Mouse (Mus musculus) heart, embryonic 14.5 days (tissue): ENCODE measurements around the gene Entpd6. TPM values are rescaled to one million over a fixed set of nuclear protein-coding genes. Genes with fewer than 3 reads are reported as not detected.

Experiments used
- ATAC-seq: fragments of 200-750 bp; cut with Nextera tagmentation; 2 replicates; pipeline ENCODE4 v1.8.0; 2017; ENCODE audit warnings: low read depth, moderate TSS enrichment; ENCODE audit not compliant: insufficient number of reproducible peaks, insufficient read depth, low FRiP score
- H3K27ac ChIP-seq, 2 experiments: fragments of 200-500 bp in 1 of 2; fragments of 300-500 bp in 1 of 2; sonication (generic) in 1 of 2; replicated peaks in 1 of 2; 2 replicates each; pipeline ENCODE4 v1.5.1; 2012 to 2014; ENCODE audit warnings: low read depth in 2 of 2, low read length in 2 of 2, control low read depth in 1 of 2, mild to moderate bottlenecking in 1 of 2, mixed read lengths in 1 of 2; ENCODE audit not compliant: control insufficient read depth in 1 of 2, insufficient read depth in 1 of 2
- H3K27me3 ChIP-seq: fragments of 300-500 bp; sonication (generic); 2 replicates; pipeline ENCODE4 v1.6.1; 2014; ENCODE audit warnings: mild to moderate bottlenecking, low read length, control low read depth; ENCODE audit not compliant: control insufficient read depth, insufficient read depth
- H3K36me3 ChIP-seq: fragments of 300-500 bp; sonication (generic); 2 replicates; pipeline ENCODE4 v1.6.1; 2014; ENCODE audit warnings: mild to moderate bottlenecking, control low read depth, low read length, mixed read lengths; ENCODE audit not compliant: control insufficient read depth, insufficient read depth
- H3K4me1 ChIP-seq, 2 experiments: fragments of 200-500 bp in 1 of 2; fragments of 300-500 bp in 1 of 2; sonication (generic) in 1 of 2; 2 replicates each; pipeline ENCODE4 v1.6.1; 2012 to 2014; ENCODE audit warnings: low read length in 2 of 2, control low read depth in 1 of 2, mixed read lengths in 1 of 2; ENCODE audit not compliant: control insufficient read depth in 2 of 2, insufficient read depth in 2 of 2
- H3K4me2 ChIP-seq: fragments of 300-500 bp; sonication (generic); 2 replicates; pipeline ENCODE4 v1.6.1; 2014; ENCODE audit warnings: mild to moderate bottlenecking, low read length
- H3K4me3 ChIP-seq, 2 experiments: fragments of 200-500 bp in 1 of 2; fragments of 300-500 bp in 1 of 2; sonication (generic) in 1 of 2; 2 replicates each; pipeline ENCODE4 v1.5.1; 2012 to 2014; ENCODE audit warnings: low read length in 2 of 2, mild to moderate bottlenecking in 2 of 2, control low read depth in 1 of 2, low read depth in 1 of 2, moderate library complexity in 1 of 2; ENCODE audit not compliant: control insufficient read depth in 1 of 2, insufficient read depth in 1 of 2
- H3K9ac ChIP-seq: fragments of 300-500 bp; sonication (generic); 2 replicates; pipeline ENCODE4 v1.6.1; 2014; ENCODE audit warnings: mild to moderate bottlenecking, low read length
- H3K9me3 ChIP-seq: fragments of 300-500 bp; sonication (generic); 2 replicates; pipeline ENCODE4 v1.6.1; 2016; ENCODE audit warnings: low read length, control low read depth; ENCODE audit not compliant: control insufficient read depth
- WGBS: fragments of 180-500 bp; shearing (Covaris S2); extraction: QIAGEN DNeasy Blood & Tissue Kit; methylation state at CpG from one replicate; pipeline ENCODE4 v1.1.7; 2014; 5-methylcytosine and 5-hydroxymethylcytosine counted together
- polyA plus RNA-seq: library from polyadenylated mRNA; unstranded; fragments of >200 nt; fragmentation: Nextera tagmentation; extraction: Ambion mirVana; gene quantifications from 2 replicates; pipeline ENCODE4 v1.2.1, GENCODE M21; 2014

The Entpd6 gene
- polyA plus RNA-seq: 18.5 and 18.6 TPM in 2 replicates

GRCm38 (mm10) chr2:150748854-150749253, at the start of gene Entpd6:
Gene Entpd6, plus strand, starts transcription at chr2:150749042.
- under 1% methylated on average over 30 of the region's 30 CpGs for WGBS
- ATAC-seq: peak; percentile 93
- H3K9ac ChIP-seq: peak within 1 kb of the TSS; percentile 89

DNA sequence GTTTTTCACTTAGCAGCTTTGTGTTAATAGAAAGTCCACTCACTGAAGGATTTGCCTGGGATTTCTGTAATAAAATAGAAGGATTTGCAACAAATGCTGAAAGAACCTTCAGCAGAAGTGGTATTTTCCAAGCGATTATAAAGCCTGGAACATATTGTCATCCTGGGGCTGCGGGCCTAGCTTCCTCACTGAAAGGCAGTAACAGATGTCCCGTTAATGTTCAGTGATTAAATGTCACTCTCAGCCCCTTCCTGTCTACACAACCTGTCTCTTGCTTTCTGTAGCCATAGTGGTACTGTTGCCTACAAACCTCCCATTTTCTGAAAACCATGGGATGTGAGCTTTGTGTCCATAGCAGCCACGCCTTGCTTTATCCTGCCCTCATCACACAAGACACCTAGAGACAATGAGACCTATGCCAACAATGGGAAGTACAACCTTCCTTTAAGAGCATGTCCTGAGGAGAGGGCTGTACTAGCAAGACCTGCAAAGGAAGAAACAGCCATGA, 36.6 kb upstream of the Entpd6 start:
- no peak for ATAC-seq
- Histone ChIP-seq H3K27ac (no peak overlapping the region), H3K4me2 (no peak overlapping the region), H3K27me3 (no peaks in the 10 kb centered on the region), H3K4me3 (no peak overlapping the region), H3K9ac (no peak overlapping the region), H3K4me1 (no peaks in the 10 kb centered on the region), H3K9me3 (no peaks in the 10 kb centered on the region), H3K36me3 (no peaks in the 10 kb centered on the region)
- 80% methylated on average over 4 of the region's 4 CpGs for WGBS

More at GRCm38 (mm10) chr2:150748854-150749253, at the start of gene Entpd6:
- peak within 1 kb of the TSS; percentile 56 to 71 for H3K4me3 ChIP-seq
- no peaks in the 10 kb centered on the region for H3K27me3 ChIP-seq
- peak within 1 kb of the TSS; percentile 99 for H3K4me2 ChIP-seq
- peak within 1 kb of the TSS; percentile 50 to 88 for H3K27ac ChIP-seq
- H3K4me1 ChIP-seq: peaks cover 13 to 19% of the 10 kb centered on the region in 2 experiments
- no peaks in the 10 kb centered on the region for H3K9me3 ChIP-seq
- H3K36me3 ChIP-seq: peaks cover 22% of the 10 kb centered on the region

DNA sequence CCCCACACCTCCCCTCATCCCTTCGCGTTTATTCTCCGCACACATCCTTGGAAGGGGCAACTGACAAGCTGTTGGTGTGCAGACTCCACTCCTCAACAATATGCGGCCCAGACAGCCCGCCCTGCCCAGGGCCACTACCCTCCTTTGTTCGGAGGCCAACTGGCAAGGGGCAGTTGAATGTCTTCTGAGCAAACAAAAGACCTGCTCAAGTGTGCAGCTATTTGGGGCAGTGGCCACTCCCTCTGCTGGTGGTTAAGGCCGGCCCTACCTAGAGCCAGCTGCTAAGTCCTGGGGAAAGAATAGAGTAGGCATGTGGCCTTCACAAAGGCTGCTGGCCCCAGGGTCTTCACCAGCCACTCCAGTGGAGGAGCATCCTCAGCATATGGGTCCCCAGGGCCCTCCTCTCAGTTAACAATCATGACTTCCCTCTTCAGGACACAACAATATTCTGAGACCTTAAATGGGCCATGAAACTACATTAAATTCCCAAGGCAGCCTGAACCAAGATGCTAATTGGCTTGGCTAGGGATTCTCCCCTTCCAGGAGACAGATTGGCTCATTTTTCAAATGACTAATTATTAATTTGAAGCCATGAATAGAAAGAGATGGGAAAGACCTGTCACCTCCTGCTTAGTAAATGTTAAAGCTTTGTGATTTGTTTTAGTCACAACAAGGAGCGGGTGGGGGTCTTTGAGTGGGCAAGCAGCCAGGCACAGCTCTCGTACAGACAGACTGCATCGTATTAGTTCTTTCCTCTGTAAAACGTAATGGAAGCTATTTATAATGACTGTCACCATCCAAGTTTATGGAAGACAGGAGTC, 12.9 kb upstream of the Entpd6 start:
- no peaks in the 10 kb centered on the region for H3K4me1 ChIP-seq
- no peak overlapping the region for H3K27ac ChIP-seq
- no peak overlapping the region for H3K9ac ChIP-seq
- WGBS: 67% methylated on average over 11 of the region's 11 CpGs
- no peak overlapping the region for H3K4me2 ChIP-seq
- no peak for ATAC-seq
- H3K9me3 ChIP-seq: no peaks in the 10 kb centered on the region
- H3K4me3 ChIP-seq: no peak overlapping the region
- no peaks in the 10 kb centered on the region for H3K27me3 ChIP-seq
- no peaks in the 10 kb centered on the region for H3K36me3 ChIP-seq

GRCm38 (mm10) chr2:150737881-150738280, 11.0 kb upstream of the Entpd6 start:
- no peaks in the 10 kb centered on the region for H3K27me3 ChIP-seq
- 75% methylated on average over 9 of the region's 9 CpGs for WGBS
- no peak for ATAC-seq
- H3K4me2 ChIP-seq: no peak overlapping the region
- H3K4me3 ChIP-seq: no peak overlapping the region
- H3K9me3 ChIP-seq: no peaks in the 10 kb centered on the region
- H3K27ac ChIP-seq: no peak overlapping the region
- H3K4me1 ChIP-seq: no peaks in the 10 kb centered on the region
- H3K9ac ChIP-seq: no peak overlapping the region
- H3K36me3 ChIP-seq: no peaks in the 10 kb centered on the region

DNA sequence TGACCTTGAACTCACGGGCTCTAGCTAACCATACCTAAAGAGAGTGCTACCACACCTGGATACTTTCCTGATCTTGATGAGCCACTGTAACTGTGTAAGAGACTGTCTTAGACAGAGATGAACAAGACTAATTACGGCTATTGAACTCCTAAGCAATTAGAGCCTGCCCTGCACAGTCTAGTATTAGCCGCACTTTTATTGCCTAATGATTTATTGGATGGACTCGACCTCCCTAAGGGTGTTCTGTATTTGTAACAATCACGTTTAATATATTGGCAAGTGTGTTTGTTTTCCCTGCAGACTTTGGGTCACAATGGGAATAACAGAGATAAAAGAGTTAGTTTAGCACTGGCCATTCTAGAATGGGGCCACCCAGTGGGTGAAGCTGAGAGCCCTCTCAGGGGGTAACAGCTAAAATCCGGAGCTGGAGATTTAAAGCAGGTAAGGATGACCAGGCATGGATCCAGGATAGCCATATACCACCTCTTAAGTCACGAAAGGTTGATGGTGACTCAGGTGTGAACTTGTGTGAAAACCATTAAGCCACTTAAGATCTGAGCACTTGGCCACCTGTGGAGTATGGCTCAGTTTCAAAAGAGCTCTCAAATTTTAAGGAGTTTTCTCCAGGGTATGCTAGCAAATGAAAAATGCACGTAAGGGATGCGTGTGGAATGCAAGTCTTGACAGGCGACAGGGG, 8.5 kb upstream of the Entpd6 start:
- H3K9me3 ChIP-seq: no peaks in the 10 kb centered on the region
- no peaks in the 10 kb centered on the region for H3K27me3 ChIP-seq
- no peaks in the 10 kb centered on the region for H3K4me1 ChIP-seq
- 69% methylated on average over 10 of the region's 10 CpGs for WGBS
- ATAC-seq: no peak
- H3K9ac ChIP-seq: no peak overlapping the region
- H3K4me3 ChIP-seq: no peak overlapping the region
- H3K4me2 ChIP-seq: no peak overlapping the region
- no peaks in the 10 kb centered on the region for H3K36me3 ChIP-seq
- H3K27ac ChIP-seq: no peak overlapping the region

DNA sequence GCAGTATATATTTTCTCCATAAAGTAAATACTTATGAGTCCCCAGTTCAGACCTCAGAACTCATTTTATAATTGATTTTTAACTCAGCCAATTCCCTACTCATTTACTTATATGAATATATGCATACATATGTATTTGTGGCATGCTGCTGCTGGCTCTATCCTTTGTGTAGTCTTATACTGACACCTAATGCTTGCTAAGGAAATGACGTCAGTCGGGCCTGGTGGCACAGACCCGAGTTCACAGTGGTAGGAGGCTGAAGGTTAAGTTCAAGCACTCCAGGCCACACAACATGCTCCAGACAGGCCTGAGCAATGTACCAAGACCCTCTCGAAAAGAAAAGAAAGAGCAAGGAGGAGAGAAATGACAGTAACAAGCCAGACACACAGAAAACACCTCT, 7.4 kb upstream of the Entpd6 start:
- Histone ChIP-seq H3K4me1 (no peaks in the 10 kb centered on the region), H3K9ac (no peak overlapping the region), H3K27ac (no peak overlapping the region), H3K4me3 (no peak overlapping the region), H3K4me2 (no peak overlapping the region), H3K36me3 (no peaks in the 10 kb centered on the region), H3K27me3 (no peaks in the 10 kb centered on the region), H3K9me3 (no peaks in the 10 kb centered on the region)
- 47% methylated on average over 4 of the region's 4 CpGs for WGBS
- no peak for ATAC-seq

GRCm38 (mm10) chr2:150745016-150745415, 3.8 kb upstream of the Entpd6 start:
- Histone ChIP-seq H3K4me1 (peaks cover 5 to 7% of the 10 kb centered on the region in 2 experiments), H3K27ac (no peak overlapping the region), H3K4me2 (no peak overlapping the region), H3K27me3 (no peaks in the 10 kb centered on the region), H3K9me3 (no peaks in the 10 kb centered on the region), H3K36me3 (no peaks in the 10 kb centered on the region), H3K4me3 (no peak overlapping the region), H3K9ac (no peak overlapping the region)
- no peak for ATAC-seq
- WGBS: 64% methylated on average over 7 of the region's 7 CpGs
